14 mouse cellular contexts compared by ENCODE assay signal in the genomic region with DNA sequence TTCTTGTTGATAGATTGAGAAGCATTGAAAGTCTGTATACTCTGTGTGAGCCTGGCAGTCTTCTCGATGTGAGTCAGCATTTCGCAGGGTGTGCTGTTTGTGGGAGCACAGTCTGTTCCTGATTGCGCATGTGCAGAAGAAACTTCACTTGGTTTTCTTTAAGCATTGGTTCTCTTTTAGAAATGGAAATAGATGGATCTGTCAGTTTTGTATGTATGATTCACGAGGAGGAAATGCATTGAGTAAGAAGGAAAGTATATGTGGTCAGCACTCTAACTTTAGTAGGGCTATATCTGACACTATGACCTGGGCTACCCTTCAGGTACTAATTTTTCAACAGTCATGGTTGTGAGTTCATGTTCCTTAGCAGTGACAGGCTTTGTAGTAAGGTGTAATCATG. TPM values are rescaled to one million over a fixed set of nuclear protein-coding genes. Genes with fewer than 3 reads are reported as not detected.
DNase-seq lines count a peak whose midpoint lies in the region; ATAC-seq and TF ChIP-seq lines count a peak whose summit lies in the region.
"Had no signal": no experiment of that assay in that cellular context is flagged by ENCODE, and none has a peak within 500 bp of the region (broad histone marks: within the 10 kb centered on the region; RNA-seq: fewer than 3 reads in every experiment).

No protein-coding gene starts in this region.

- no peaks in the 10 kb centered on the region for H3K9me3 ChIP-seq in intestine, embryonic 15.5 days
- H3K9me3 ChIP-seq: forebrain, embryonic 13.5 days; heart, embryonic 12.5 days; stomach, embryonic 15.5 days had no signal

- H3K4me2 ChIP-seq in intestine, embryonic 15.5 days (replicated peaks) = no peak overlapping the region
- H3K4me2 ChIP-seq: forebrain, embryonic 13.5 days; heart, embryonic 12.5 days; stomach, embryonic 15.5 days had no signal

- TF ChIP-seq CTCF in gastrocnemius, adult 2 months (IDR thresholded peaks at IDR 0.05) = no peak

- intact Hi-C loops in gastrocnemius, adult 2 months (cut with DNase I) = no loop called here

- no peaks in the 10 kb centered on the region for H3K4me1 ChIP-seq in intestine, embryonic 15.5 days (replicated peaks)
- H3K4me1 ChIP-seq: forebrain, embryonic 13.5 days; stomach, embryonic 15.5 days had no signal

- ATAC-seq in erythroid progenitor cell, adult 5-6 weeks (replicated peaks; ENCODE audit: low FRiP score, poor library complexity, severe bottlenecking) = 0 out of 2 replicates have a peak, but pooled peaks have one; percentile 49
- no peak for ATAC-seq in intestine, embryonic 15.5 days
- ATAC-seq: forebrain, embryonic 13.5 days; hindbrain, embryonic 16.5 days had no signal

- WGBS in intestine, embryonic 15.5 days = 89% methylated on average over 4 of the region's 4 CpGs

- H3K27ac ChIP-seq in gastrocnemius, adult 2 months = peak overlapping the region; percentile 90
- no peak overlapping the region for H3K27ac ChIP-seq in intestine, embryonic 15.5 days
- H3K27ac ChIP-seq: forebrain, embryonic 13.5 days; liver, embryonic 14.5 days; stomach, embryonic 15.5 days had no signal

- no peaks in the 10 kb centered on the region; the same call in 1 of the 2 replicates for H3K36me3 ChIP-seq in intestine, embryonic 15.5 days
- H3K36me3 ChIP-seq: stomach, embryonic 15.5 days had no signal

- H3K27me3 ChIP-seq in intestine, embryonic 15.5 days (replicated peaks) = no peaks in the 10 kb centered on the region
- H3K27me3 ChIP-seq: forebrain, embryonic 13.5 days; heart, embryonic 12.5 days; stomach, embryonic 15.5 days had no signal

- peak; percentile 49 for DNase-seq in gastrocnemius, adult 2 months
- DNase-seq in gastrocnemius, postnatal 25 days = no peak
- DNase-seq in lung, postnatal 36 days = peak; percentile 23
- no peak for DNase-seq in lung, postnatal 4 days
- DNase-seq in right cerebral cortex, postnatal 36 days (ENCODE audit: low spot score in 2 of 2) = peak; percentile 34 to 36
- no peak for DNase-seq in cerebellum, postnatal 25 days
- DNase-seq: kidney, postnatal 14 days had no signal

- no peak overlapping the region for H3K9ac ChIP-seq in intestine, embryonic 15.5 days
- H3K9ac ChIP-seq: forebrain, embryonic 13.5 days; heart, embryonic 12.5 days; liver, embryonic 14.5 days; stomach, embryonic 15.5 days had no signal

- H3K4me3 ChIP-seq in gastrocnemius, adult 2 months = peak overlapping the region; percentile 77
- no peak overlapping the region for H3K4me3 ChIP-seq in intestine, embryonic 15.5 days (replicated peaks)
- H3K4me3 ChIP-seq: forebrain, embryonic 13.5 days; heart, embryonic 12.5 days; stomach, embryonic 15.5 days had no signal

RNA-seq across cellular contexts. Expression of gene Rnf115, which starts 32.2 kb away (rescaled TPM):
- 10 to 100 TPM; 60.7 to 69.3 TPM for total RNA-seq in gastrocnemius, adult 2 months (2021)
- 100 to 1,000 TPM in 1 of 2 experiments, 10 to 100 TPM in 1; 87.8 to 109 TPM for total RNA-seq in gastrocnemius, postnatal 25 days (2021)
- total RNA-seq in erythroid progenitor cell, adult 5-6 weeks (2015; ENCODE audit: low replicate concordance) = 28.5 and 45.3 TPM in 2 replicates
- 32.7 and 35.9 TPM in 2 replicates for total RNA-seq in erythroid progenitor cell, adult 5-6 weeks (2017; ENCODE audit: low replicate concordance)
- 41.6 and 46.1 TPM in 2 replicates for polyA plus RNA-seq in intestine, embryonic 15.5 days (2015; fragmentation: Nextera tagmentation; extraction: Ambion mirVana)

RNA-seq across cellular contexts. Expression of gene Polr3c, which starts 32.3 kb away (rescaled TPM):
- total RNA-seq in gastrocnemius, adult 2 months (2021) = 10 to 100 TPM; 23.2 to 24.3 TPM
- total RNA-seq in gastrocnemius, postnatal 25 days (2021) = 10 to 100 TPM; 18.0 to 20.6 TPM
- total RNA-seq in erythroid progenitor cell, adult 5-6 weeks (2015; ENCODE audit: low replicate concordance) = 16.2 and 34.8 TPM in 2 replicates
- 21.6 and 27.7 TPM in 2 replicates for total RNA-seq in erythroid progenitor cell, adult 5-6 weeks (2017; ENCODE audit: low replicate concordance)
- 36.5 and 39.3 TPM in 2 replicates for polyA plus RNA-seq in intestine, embryonic 15.5 days (2015; fragmentation: Nextera tagmentation; extraction: Ambion mirVana)

RNA-seq across cellular contexts. Expression of gene Nudt17, which starts 51.3 kb away (rescaled TPM):
- under 1 TPM; 0.31 to 0.73 TPM for total RNA-seq in gastrocnemius, adult 2 months (2021)
- under 1 TPM; 0.56 to 0.67 TPM for total RNA-seq in gastrocnemius, postnatal 25 days (2021)
- total RNA-seq in erythroid progenitor cell, adult 5-6 weeks (2015; ENCODE audit: low replicate concordance) = not detected in 2 replicates
- 2.3 TPM in 1 of 2 replicates, not detected in the other for total RNA-seq in erythroid progenitor cell, adult 5-6 weeks (2017; ENCODE audit: low replicate concordance)
- polyA plus RNA-seq in intestine, embryonic 15.5 days (2015; fragmentation: Nextera tagmentation; extraction: Ambion mirVana) = 5.7 and 5.9 TPM in 2 replicates

Comparison
In these comparisons a context has a peak if more than half of its experiments do, and no peak if none do; other contexts are left out.
1. DNase-seq: peak in gastrocnemius, adult 2 months (single experiment), lung, postnatal 36 days (single experiment) and right cerebral cortex, postnatal 36 days (2 of 2); none in gastrocnemius, postnatal 25 days (single experiment), lung, postnatal 4 days (0 of 2) and cerebellum, postnatal 25 days (0 of 2).